Mouse (Mus musculus) kidney, embryonic 15.5 days (tissue): Measurements from ENCODE around the gene Rhobtb1. TPM values are rescaled to one million over a fixed set of nuclear protein-coding genes. Genes with fewer than 3 reads are reported as not detected.

Source experiments
- ATAC-seq: fragments of 200-750 bp; cut with Nextera tagmentation; replicated peaks from 2 replicates; pipeline ENCODE4 v1.8.0; 2017; ENCODE audit warnings: moderate TSS enrichment; ENCODE audit not compliant: low FRiP score
- H3K27ac ChIP-seq: fragments of 300-500 bp; sonication (generic); 2 replicates; pipeline ENCODE4 v1.5.1; 2015; ENCODE audit warnings: mild to moderate bottlenecking, inconsistent platforms
- H3K27me3 ChIP-seq: fragments of 300-500 bp; sonication (generic); 2 replicates; pipeline ENCODE4 v1.6.1; 2015; ENCODE audit warnings: inconsistent platforms
- H3K36me3 ChIP-seq: fragments of 300-500 bp; sonication (generic); 2 replicates; pipeline ENCODE4 v1.6.1; 2015; ENCODE audit warnings: inconsistent platforms
- H3K4me1 ChIP-seq: fragments of 300-500 bp; sonication (generic); 2 replicates; pipeline ENCODE4 v1.6.1; 2015; ENCODE audit warnings: inconsistent platforms
- H3K4me2 ChIP-seq: fragments of 300-500 bp; sonication (generic); 2 replicates; pipeline ENCODE4 v1.6.1; 2015; ENCODE audit warnings: moderate library complexity, mild to moderate bottlenecking, inconsistent platforms
- H3K4me3 ChIP-seq: fragments of 300-500 bp; sonication (generic); replicated peaks from 2 replicates; pipeline ENCODE4 v1.5.1; 2015; ENCODE audit warnings: mild to moderate bottlenecking, inconsistent platforms
- H3K9ac ChIP-seq: fragments of 300-500 bp; sonication (generic); 2 replicates; pipeline ENCODE4 v1.6.1; 2015; ENCODE audit warnings: mild to moderate bottlenecking, inconsistent platforms
- H3K9me3 ChIP-seq: fragments of 300-500 bp; sonication (generic); replicated peaks from 2 replicates; pipeline ENCODE4 v1.6.1; 2016; ENCODE audit warnings: inconsistent platforms
- WGBS: fragments of 180-500 bp; shearing (Covaris S2); methylation state at CpG from one replicate; pipeline ENCODE4 v1.1.7; 2015; ENCODE audit warnings: mixed read lengths; 5-methylcytosine and 5-hydroxymethylcytosine counted together
- polyA plus RNA-seq: library from polyadenylated mRNA; unstranded; fragments of >200 nt; fragmentation: Nextera tagmentation; extraction: Ambion mirVana; gene quantifications from 2 replicates; pipeline ENCODE4 v1.2.1, GENCODE M21; 2015

Gene Rhobtb1
- polyA plus RNA-seq: 21.8 and 24.9 TPM in 2 replicates

GRCm38 (mm10) chr10:69151045-69151444, at the start of gene Rhobtb1:
TSS of gene Rhobtb1 (plus strand) at chr10:69151434.
- Histone ChIP-seq H3K9me3 (no peaks in the 10 kb centered on the region), H3K4me3 (no peak within 1 kb of the TSS), H3K4me1 (0 out of 2 replicates have a peak, but pooled peaks cover 3% of the 10 kb centered on the region), H3K4me2 (peak within 1 kb of the TSS; percentile 51), H3K36me3 (no peaks in the 10 kb centered on the region), H3K9ac (no peak within 1 kb of the TSS), H3K27ac (no peak within 1 kb of the TSS), H3K27me3 (no peaks in the 10 kb centered on the region)
- ATAC-seq: peak; percentile 67
- 50% methylated on average over 20 of the region's 20 CpGs for WGBS

GRCm38 (mm10) chr10:69101988-69102387, 49.2 kb upstream of the Rhobtb1 start:
- no peak overlapping the region for H3K9ac ChIP-seq
- no peak for ATAC-seq

GRCm38 (mm10) chr10:69104143-69104882, 46.9 kb upstream of the Rhobtb1 start:
- Histone ChIP-seq H3K4me1 (no peaks in the 10 kb centered on the region; the same call in 1 of the 2 replicates), H3K36me3 (no peaks in the 10 kb centered on the region), H3K9ac (no peak overlapping the region), H3K4me3 (no peak overlapping the region), H3K9me3 (no peaks in the 10 kb centered on the region), H3K27me3 (no peaks in the 10 kb centered on the region), H3K27ac (no peak overlapping the region), H3K4me2 (no peak overlapping the region)
- no peak for ATAC-seq
- 82% methylated on average over 12 of the region's 12 CpGs for WGBS

More at GRCm38 (mm10) chr10:69101988-69102387, 49.2 kb upstream of the Rhobtb1 start:
- 81% methylated on average over 4 of the region's 4 CpGs for WGBS
- H3K27ac ChIP-seq: no peak overlapping the region
- H3K4me2 ChIP-seq: no peak overlapping the region
- H3K36me3 ChIP-seq: no peaks in the 10 kb centered on the region
- H3K9me3 ChIP-seq: 0 out of 2 replicates have a peak, but pooled peaks cover 2% of the 10 kb centered on the region
- H3K4me1 ChIP-seq: no peaks in the 10 kb centered on the region
- H3K27me3 ChIP-seq: no peaks in the 10 kb centered on the region
- no peak overlapping the region for H3K4me3 ChIP-seq

- no peak overlapping the region for H3K9ac ChIP-seq
- H3K36me3 ChIP-seq: no peaks in the 10 kb centered on the region
- H3K4me3 ChIP-seq: no peak overlapping the region
- H3K27ac ChIP-seq: no peak overlapping the region
- no peaks in the 10 kb centered on the region for H3K9me3 ChIP-seq
- no peak overlapping the region for H3K4me2 ChIP-seq
- no peaks in the 10 kb centered on the region for H3K27me3 ChIP-seq
- no peaks in the 10 kb centered on the region; the same call in 1 of the 2 replicates for H3K4me1 ChIP-seq
- WGBS: 74% methylated on average over 9 of the region's 9 CpGs
- ATAC-seq: no peak
Measured at GRCm38 (mm10) chr10:69104883-69105225, 46.4 kb upstream of the Rhobtb1 start.

- Histone ChIP-seq H3K9me3 (no peaks in the 10 kb centered on the region), H3K9ac (no peak overlapping the region), H3K27me3 (no peaks in the 10 kb centered on the region), H3K36me3 (no peaks in the 10 kb centered on the region), H3K4me3 (no peak overlapping the region), H3K4me2 (no peak overlapping the region), H3K27ac (no peak overlapping the region), H3K4me1 (no peaks in the 10 kb centered on the region; the same call in 1 of the 2 replicates)
- WGBS: 50% methylated on average over 1 of the region's 1 CpGs
- no peak for ATAC-seq
Measured at GRCm38 (mm10) chr10:69106796-69107195, 44.4 kb upstream of the Rhobtb1 start.

GRCm38 (mm10) chr10:69107253-69107652, 44.0 kb upstream of the Rhobtb1 start:
- 50% methylated on average over 8 of the region's 8 CpGs for WGBS
- Histone ChIP-seq H3K27ac (0 out of 2 replicates have a peak overlapping the region, but pooled peaks have one; percentile 52), H3K4me3 (no peak overlapping the region), H3K27me3 (no peaks in the 10 kb centered on the region), H3K36me3 (no peaks in the 10 kb centered on the region), H3K4me1 (no peaks in the 10 kb centered on the region; the same call in 1 of the 2 replicates), H3K9ac (no peak overlapping the region), H3K9me3 (no peaks in the 10 kb centered on the region), H3K4me2 (no peak overlapping the region)
- ATAC-seq: no peak

- no peak overlapping the region for H3K4me3 ChIP-seq
- no peaks in the 10 kb centered on the region for H3K4me1 ChIP-seq
- no peak for ATAC-seq
- H3K27me3 ChIP-seq: no peaks in the 10 kb centered on the region
- no peak overlapping the region for H3K27ac ChIP-seq
- no peaks in the 10 kb centered on the region for H3K9me3 ChIP-seq
- H3K9ac ChIP-seq: no peak overlapping the region
- H3K4me2 ChIP-seq: no peak overlapping the region
- H3K36me3 ChIP-seq: no peaks in the 10 kb centered on the region
Measured at GRCm38 (mm10) chr10:69114384-69114783, 36.9 kb upstream of the Rhobtb1 start.

- no peak overlapping the region for H3K9ac ChIP-seq
- H3K4me1 ChIP-seq: 0 out of 2 replicates have a peak, but pooled peaks cover 4% of the 10 kb centered on the region
- H3K4me2 ChIP-seq: no peak overlapping the region
- no peaks in the 10 kb centered on the region for H3K9me3 ChIP-seq
- no peak for ATAC-seq
- H3K27me3 ChIP-seq: no peaks in the 10 kb centered on the region
- 0 out of 2 replicates have a peak overlapping the region, but pooled peaks have one; percentile 29 for H3K27ac ChIP-seq
- H3K36me3 ChIP-seq: no peaks in the 10 kb centered on the region
- no peak overlapping the region for H3K4me3 ChIP-seq
Measured at GRCm38 (mm10) chr10:69117996-69118395, 33.2 kb upstream of the Rhobtb1 start.

- 30% methylated on average over 3 of the region's 3 CpGs for WGBS
- H3K9ac ChIP-seq: no peak overlapping the region
- H3K4me3 ChIP-seq: no peak overlapping the region
- ATAC-seq: peak; percentile 76
- no peaks in the 10 kb centered on the region for H3K9me3 ChIP-seq
- H3K4me2 ChIP-seq: no peak overlapping the region
- no peaks in the 10 kb centered on the region for H3K36me3 ChIP-seq
- 0 out of 2 replicates have a peak, but pooled peaks cover 4% of the 10 kb centered on the region for H3K4me1 ChIP-seq
- peak overlapping the region; percentile 29; the same call in 1 of the 2 replicates for H3K27ac ChIP-seq
- H3K27me3 ChIP-seq: no peaks in the 10 kb centered on the region
Measured at GRCm38 (mm10) chr10:69118893-69119292, 32.3 kb upstream of the Rhobtb1 start.

- WGBS: 34% methylated on average over 1 of the region's 1 CpGs
- Histone ChIP-seq H3K4me1 (0 out of 2 replicates have a peak, but pooled peaks cover 4% of the 10 kb centered on the region), H3K4me3 (no peak overlapping the region)
Measured at GRCm38 (mm10) chr10:69119456-69119855, 31.8 kb upstream of the Rhobtb1 start.

GRCm38 (mm10) chr10:69126546-69126945, 24.7 kb upstream of the Rhobtb1 start:
- no peaks in the 10 kb centered on the region for H3K27me3 ChIP-seq
- WGBS: 78% methylated on average over 2 of the region's 2 CpGs
- no peak overlapping the region for H3K9ac ChIP-seq
- no peak overlapping the region for H3K4me3 ChIP-seq
- no peak overlapping the region for H3K4me2 ChIP-seq
- H3K4me1 ChIP-seq: no peaks in the 10 kb centered on the region
- no peak for ATAC-seq
- no peak overlapping the region for H3K27ac ChIP-seq
- no peaks in the 10 kb centered on the region for H3K9me3 ChIP-seq
- H3K36me3 ChIP-seq: no peaks in the 10 kb centered on the region

More at GRCm38 (mm10) chr10:69119456-69119855, 31.8 kb upstream of the Rhobtb1 start:
- Histone ChIP-seq H3K9ac (no peak overlapping the region), H3K4me2 (no peak overlapping the region), H3K36me3 (no peaks in the 10 kb centered on the region), H3K27me3 (no peaks in the 10 kb centered on the region), H3K9me3 (no peaks in the 10 kb centered on the region), H3K27ac (peak overlapping the region; percentile 45; the same call in 1 of the 2 replicates)
- no peak for ATAC-seq

- Histone ChIP-seq H3K27ac (no peak overlapping the region), H3K4me1 (no peaks in the 10 kb centered on the region), H3K27me3 (no peaks in the 10 kb centered on the region), H3K9me3 (no peaks in the 10 kb centered on the region), H3K4me2 (no peak overlapping the region), H3K9ac (no peak overlapping the region), H3K36me3 (no peaks in the 10 kb centered on the region), H3K4me3 (no peak overlapping the region)
- ATAC-seq: no peak
- 81% methylated on average over 3 of the region's 3 CpGs for WGBS
Measured at GRCm38 (mm10) chr10:69128531-69128930, 22.7 kb upstream of the Rhobtb1 start.
